Comparison of ENCODE assay signal across 12 mouse cellular contexts in genomic region chr19:47224743-47225142, GRCm38 (mm10). TPM values are rescaled to one million over a fixed set of nuclear protein-coding genes. Genes with fewer than 3 reads are reported as not detected.
DNase-seq lines count a peak whose midpoint lies in the region; ATAC-seq and TF ChIP-seq lines count a peak whose summit lies in the region.
"Had no signal": no experiment of that assay in that cellular context is flagged by ENCODE, and none has a peak within 500 bp of the region (broad histone marks: within the 10 kb centered on the region; RNA-seq: fewer than 3 reads in every experiment).

No protein-coding gene starts in this region.

- H3K36me3 ChIP-seq in splenic B cell, adult 2 months (ENCODE audit: control insufficient read depth, insufficient read depth, low read length, poor library complexity, severe bottlenecking) = no peaks in the 10 kb centered on the region
- no peaks in the 10 kb centered on the region for H3K36me3 ChIP-seq in midbrain, postnatal 0 days (ENCODE audit: insufficient read depth, low read length)
- H3K36me3 ChIP-seq in forebrain, embryonic 14.5 days (ENCODE audit: control insufficient read depth, insufficient read depth, low read length) = no peaks in the 10 kb centered on the region
- H3K36me3 ChIP-seq: hindbrain, embryonic 12.5 days; liver, embryonic 15.5 days had no signal

- H3K27ac ChIP-seq in midbrain, postnatal 0 days (ENCODE audit: low read depth, low read length) = no peak overlapping the region
- H3K27ac ChIP-seq in forebrain, embryonic 14.5 days (ENCODE audit: low read depth, low read length) = no peak overlapping the region
- H3K27ac ChIP-seq: hindbrain, embryonic 12.5 days; liver, embryonic 15.5 days had no signal

- H3K9me3 ChIP-seq in midbrain, postnatal 0 days (ENCODE audit: low read length) = no peaks in the 10 kb centered on the region
- H3K9me3 ChIP-seq in forebrain, embryonic 14.5 days (replicated peaks; ENCODE audit: control insufficient read depth, low read length) = no peaks in the 10 kb centered on the region
- H3K9me3 ChIP-seq: hindbrain, embryonic 12.5 days; liver, embryonic 15.5 days had no signal

- H3K4me3 ChIP-seq in midbrain, postnatal 0 days (ENCODE audit: low read depth, low read length) = no peak overlapping the region
- H3K4me3 ChIP-seq in forebrain, embryonic 14.5 days (ENCODE audit: low read depth, low read length) = no peak overlapping the region
- H3K4me3 ChIP-seq: hindbrain, embryonic 12.5 days; liver, embryonic 15.5 days had no signal

- H3K27me3 ChIP-seq in splenic B cell, adult 2 months (ENCODE audit: control insufficient read depth, insufficient read depth, low read length, poor library complexity, severe bottlenecking) = no peaks in the 10 kb centered on the region
- no peaks in the 10 kb centered on the region for H3K27me3 ChIP-seq in midbrain, postnatal 0 days (ENCODE audit: insufficient read depth, low read length)
- no peaks in the 10 kb centered on the region for H3K27me3 ChIP-seq in forebrain, embryonic 14.5 days (replicated peaks; ENCODE audit: control insufficient read depth, insufficient read depth, low read length)
- H3K27me3 ChIP-seq: liver, embryonic 15.5 days had no signal

- H3K4me1 ChIP-seq in midbrain, postnatal 0 days (ENCODE audit: insufficient read depth, low read length) = peaks cover 5% of the 10 kb centered on the region; the same call in 1 of the 2 replicates
- H3K4me1 ChIP-seq in forebrain, embryonic 14.5 days (ENCODE audit: control insufficient read depth, insufficient read depth, low read length) = peaks cover 7% of the 10 kb centered on the region

- H3K4me2 ChIP-seq in midbrain, postnatal 0 days (ENCODE audit: low read depth, low read length, poor library complexity, severe bottlenecking) = no peak overlapping the region
- H3K4me2 ChIP-seq in forebrain, embryonic 14.5 days (ENCODE audit: low read length) = no peak overlapping the region
- H3K4me2 ChIP-seq: hindbrain, embryonic 12.5 days; liver, embryonic 15.5 days had no signal

- H3K9ac ChIP-seq in midbrain, postnatal 0 days (replicated peaks; ENCODE audit: low read length, poor library complexity, severe bottlenecking) = no peak overlapping the region
- H3K9ac ChIP-seq in forebrain, embryonic 14.5 days (ENCODE audit: low read length) = no peak overlapping the region
- H3K9ac ChIP-seq: hindbrain, embryonic 12.5 days; liver, embryonic 15.5 days had no signal

- WGBS in midbrain, postnatal 0 days = 88% methylated on average over 4 of the region's 4 CpGs
- 72% methylated on average over 4 of the region's 4 CpGs for WGBS in forebrain, embryonic 14.5 days

- peak; percentile 24 for DNase-seq in kidney, adult 9 months
- no peak for DNase-seq in kidney, adult 8-10 months
- peak; percentile 46 to 59 for DNase-seq in right cerebral cortex, postnatal 10 days (ENCODE audit: low spot score in 2 of 2)
- no peak for DNase-seq in right cerebral cortex, postnatal 25 days
- DNase-seq in kidney, postnatal 36 days = peak; percentile 34 to 35
- peak; percentile 61 for DNase-seq in splenic B cell, adult 2 months (ENCODE audit: low read depth, low spot score)
- DNase-seq in midbrain, postnatal 0 days (ENCODE audit: low spot score) = no peak
- no peak for DNase-seq in forebrain, embryonic 14.5 days (ENCODE audit: low spot score)
- DNase-seq: cerebellum, postnatal 25 days; layer of hippocampus, postnatal 36 days had no signal

- ATAC-seq in midbrain, postnatal 0 days (ENCODE audit: low FRiP score) = no peak
- no peak for ATAC-seq in forebrain, embryonic 14.5 days

- TF ChIP-seq CTCF in midbrain, postnatal 0 days (IDR thresholded peaks at IDR 0.05) = no peak

RNA-seq across cellular contexts. Expression of gene Neurl1a, which starts 46.1 kb away (rescaled TPM):
- 66.9 and 82.4 TPM in 2 replicates for total RNA-seq in midbrain, postnatal 0 days (2014; rRNA removed)
- 16.2 and 16.8 TPM in 2 replicates for polyA plus RNA-seq in midbrain, postnatal 0 days (2015; fragmentation: Nextera tagmentation; extraction: Ambion mirVana)
- 3.7 and 6.4 TPM in 2 replicates for polyA plus RNA-seq in forebrain, embryonic 14.5 days (2014; fragmentation: Nextera tagmentation; extraction: Ambion mirVana)

Comparison
In these comparisons a context has a peak if more than half of its experiments do, and no peak if none do; other contexts are left out.
1. DNase-seq: peak in kidney, adult 9 months (single experiment), right cerebral cortex, postnatal 10 days (2 of 2), kidney, postnatal 36 days (2 of 2) and splenic B cell, adult 2 months (single experiment); none in kidney, adult 8-10 months (0 of 2), right cerebral cortex, postnatal 25 days (single experiment), midbrain, postnatal 0 days (single experiment) and forebrain, embryonic 14.5 days (single experiment).